Mouse (Mus musculus) forebrain, embryonic 15.5 days (tissue): ENCODE measurements around the gene Slc16a11. TPM values are rescaled to one million over a fixed set of nuclear protein-coding genes. Genes with fewer than 3 reads are reported as not detected.
"Not testable (repeated sequence)": the region's sequence is repeated elsewhere in the genome, so short reads cannot be mapped to it uniquely, and the experiment has no call there.

Experiments
- ATAC-seq: fragments of 200-750 bp; cut with Nextera tagmentation; replicated peaks from 2 replicates; pipeline ENCODE4 v1.8.0; 2017; ENCODE audit warnings: mild to moderate bottlenecking, moderate TSS enrichment, moderate library complexity
- H3K27ac ChIP-seq: fragments of 300-500 bp; sonication (generic); replicated peaks from 2 replicates; pipeline ENCODE4 v1.5.1; 2015; ENCODE audit warnings: mild to moderate bottlenecking, inconsistent platforms
- H3K27me3 ChIP-seq: fragments of 300-500 bp; sonication (generic); 2 replicates; pipeline ENCODE4 v1.6.1; 2015; ENCODE audit warnings: inconsistent platforms
- H3K36me3 ChIP-seq: fragments of 300-500 bp; sonication (generic); 2 replicates; pipeline ENCODE4 v1.6.1; 2015; ENCODE audit warnings: mild to moderate bottlenecking, inconsistent platforms
- H3K4me1 ChIP-seq: fragments of 300-500 bp; sonication (generic); 2 replicates; pipeline ENCODE4 v1.6.1; 2015; ENCODE audit warnings: inconsistent platforms
- H3K4me2 ChIP-seq: fragments of 300-500 bp; sonication (generic); replicated peaks from 2 replicates; pipeline ENCODE4 v1.6.1; 2015; ENCODE audit warnings: mild to moderate bottlenecking, inconsistent platforms
- H3K4me3 ChIP-seq: fragments of 300-500 bp; sonication (generic); 2 replicates; pipeline ENCODE4 v1.5.1; 2015; ENCODE audit warnings: mild to moderate bottlenecking, inconsistent platforms
- H3K9ac ChIP-seq: fragments of 300-500 bp; sonication (generic); replicated peaks from 2 replicates; pipeline ENCODE4 v1.6.1; 2015; ENCODE audit warnings: mild to moderate bottlenecking, inconsistent platforms
- H3K9me3 ChIP-seq: fragments of 300-500 bp; sonication (generic); 2 replicates; pipeline ENCODE4 v1.6.1; 2016; ENCODE audit warnings: inconsistent platforms
- WGBS: fragments of 180-500 bp; shearing (Covaris S2); methylation state at CpG from one replicate; pipeline ENCODE4 v1.1.7; 2015; ENCODE audit warnings: mixed read lengths; 5-methylcytosine and 5-hydroxymethylcytosine counted together
- polyA plus RNA-seq: library from polyadenylated mRNA; unstranded; fragments of >200 nt; fragmentation: Nextera tagmentation; extraction: Ambion mirVana; gene quantifications from 2 replicates; pipeline ENCODE4 v1.2.1, GENCODE M21; 2015

The Slc16a11 gene
- polyA plus RNA-seq, result 3.2 and 3.6 TPM in 2 replicates

DNA sequence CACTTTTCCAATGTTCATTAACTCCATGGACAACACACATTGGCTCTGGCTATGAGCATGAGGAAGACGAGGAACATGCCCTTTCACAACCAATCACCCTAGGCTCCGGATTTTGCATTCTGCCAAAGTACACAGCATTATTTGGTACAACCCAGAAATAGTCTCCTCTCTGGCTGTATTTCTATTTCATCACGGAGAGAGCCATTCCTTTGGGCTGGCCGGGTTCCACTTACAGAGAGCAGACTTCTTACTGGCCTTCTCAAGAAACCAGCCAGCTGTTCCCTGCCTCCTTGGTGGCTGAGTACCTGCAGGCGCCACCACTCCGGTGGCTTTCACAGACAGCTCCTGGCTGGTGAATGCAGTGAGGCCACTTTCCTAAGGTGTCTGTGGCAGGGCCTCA, at the start of gene Slc16a11:
Gene Slc16a11 (plus strand): TSS at position 330 of the 400 bp plus-strand sequence.
- H3K9me3 ChIP-seq, result no peaks in the 10 kb centered on the region

DNA sequence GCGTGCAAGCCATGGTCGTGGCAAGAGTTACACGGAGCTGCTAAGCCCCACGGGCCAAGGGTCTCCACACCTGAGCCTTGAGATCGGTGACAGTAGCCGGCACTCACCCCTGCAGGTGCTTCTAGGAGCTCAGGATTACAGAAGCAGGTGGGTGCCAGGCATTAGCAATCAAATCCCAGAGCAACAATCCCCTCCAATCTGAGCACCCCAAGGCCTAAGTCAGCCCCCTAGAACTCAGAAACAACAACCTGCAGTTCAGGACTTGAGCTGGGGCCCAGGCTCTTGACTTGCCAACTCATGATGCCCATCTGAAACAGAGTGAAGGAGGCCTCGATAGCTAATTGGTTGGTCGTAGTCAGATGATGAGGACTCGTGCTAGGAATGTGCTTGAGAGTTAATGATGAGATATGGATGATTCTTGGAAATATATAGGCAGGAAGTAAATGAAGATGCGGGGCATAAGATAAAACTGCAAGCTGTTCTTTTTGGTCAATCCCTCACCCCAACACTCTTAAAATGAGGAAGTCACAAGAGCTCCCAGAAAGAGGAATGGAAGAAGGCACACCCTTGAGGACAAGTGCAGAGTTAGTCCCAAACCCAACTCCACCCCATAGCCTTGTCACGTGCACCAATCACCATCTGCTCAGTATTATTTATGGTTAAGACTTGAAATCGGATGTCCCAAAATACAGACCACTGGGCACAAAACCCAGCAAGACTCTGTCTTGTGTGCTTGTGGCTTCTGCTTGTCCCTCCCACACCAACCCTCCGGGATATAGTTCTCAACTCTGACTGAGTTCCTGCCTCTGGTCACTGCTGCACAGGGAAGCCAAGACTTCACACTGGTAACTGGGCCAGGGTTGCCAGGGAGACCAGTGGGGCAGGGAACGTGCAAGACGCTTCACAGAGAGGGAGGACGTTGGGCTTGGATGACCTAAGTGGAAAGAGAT, 46.3 kb upstream of the Slc16a11 start:
- no peak overlapping the region for H3K4me2 ChIP-seq
- no peak overlapping the region for H3K9ac ChIP-seq
- no peaks in the 10 kb centered on the region for H3K27me3 ChIP-seq
- H3K9me3 ChIP-seq, result no peaks in the 10 kb centered on the region
- no peak for ATAC-seq
- H3K27ac ChIP-seq, result no peak overlapping the region
- H3K4me1 ChIP-seq, result no peaks in the 10 kb centered on the region
- WGBS, result 72% methylated on average over 16 of the region's 16 CpGs
- H3K36me3 ChIP-seq, result no peaks in the 10 kb centered on the region
- no peak overlapping the region for H3K4me3 ChIP-seq

More for the DNA sequence above, at the start of gene Slc16a11:
- H3K4me2 ChIP-seq, result peak within 1 kb of the TSS; percentile 65
- H3K4me3 ChIP-seq, result peak within 1 kb of the TSS; percentile 39
- H3K27ac ChIP-seq, result no peak within 1 kb of the TSS
- peaks cover 3% of the 10 kb centered on the region; the same call in 1 of the 2 replicates for H3K36me3 ChIP-seq
- peaks cover 18% of the 10 kb centered on the region for H3K4me1 ChIP-seq
- H3K9ac ChIP-seq, result 0 out of 2 replicates have a peak within 1 kb of the TSS, but pooled peaks have one; percentile 41
- no peak for ATAC-seq
- H3K27me3 ChIP-seq, result peaks cover 49% of the 10 kb centered on the region
- WGBS, result 66% methylated on average over 6 of the region's 6 CpGs

DNA sequence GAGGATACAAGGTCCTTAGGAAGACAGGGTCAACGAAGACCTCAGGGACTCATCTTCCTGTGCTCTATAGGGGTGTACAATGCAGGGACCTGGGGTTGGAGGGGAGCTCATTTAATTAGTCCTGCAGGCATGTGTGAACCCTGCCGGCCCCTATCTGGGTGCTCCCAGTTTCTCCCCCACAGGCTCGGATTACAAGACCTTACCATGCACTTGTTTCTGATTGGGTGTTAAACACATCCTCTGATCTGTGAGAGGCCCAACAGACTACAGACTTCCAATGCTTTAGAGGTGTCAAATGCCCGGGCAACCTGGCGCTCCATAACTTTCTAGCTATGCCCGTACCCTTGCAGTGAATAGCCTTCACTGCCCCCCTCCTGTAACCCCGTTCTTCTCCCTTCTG, 44.4 kb upstream of the Slc16a11 start:
- Histone ChIP-seq H3K4me2 (no peak overlapping the region), H3K4me3 (no peak overlapping the region), H3K4me1 (no peaks in the 10 kb centered on the region), H3K36me3 (no peaks in the 10 kb centered on the region), H3K27ac (no peak overlapping the region), H3K27me3 (no peaks in the 10 kb centered on the region), H3K9ac (no peak overlapping the region), H3K9me3 (no peaks in the 10 kb centered on the region)
- WGBS, result 61% methylated on average over 7 of the region's 7 CpGs
- ATAC-seq, result no peak

DNA sequence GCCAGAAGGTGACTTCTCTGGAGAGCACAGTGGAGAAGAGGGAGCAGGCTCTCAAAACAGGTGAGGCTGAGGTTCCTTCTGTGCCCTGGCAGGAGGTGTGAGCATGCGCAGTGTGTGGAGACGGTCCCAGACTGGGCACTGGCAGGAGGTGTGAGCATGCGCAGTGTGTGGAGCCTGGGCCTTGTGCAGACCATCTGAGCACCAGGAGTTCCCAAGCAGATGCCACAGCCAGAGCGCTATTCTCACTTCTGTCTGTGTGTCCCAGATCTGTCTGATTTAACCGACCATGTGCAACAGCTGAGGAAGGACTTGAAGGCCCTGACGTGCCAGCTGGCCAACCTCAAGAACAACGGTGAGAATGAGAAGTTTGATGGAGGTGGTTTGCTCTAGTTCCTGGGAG, 43.1 kb upstream of the Slc16a11 start:
- H3K9me3 ChIP-seq, H3K36me3 ChIP-seq, H3K27me3 ChIP-seq, H3K9ac ChIP-seq, H3K4me1 ChIP-seq, ATAC-seq, H3K27ac ChIP-seq, H3K4me2 ChIP-seq, H3K4me3 ChIP-seq: not testable (repeated sequence)
- WGBS, result 90% methylated on average over 7 of the region's 7 CpGs

DNA sequence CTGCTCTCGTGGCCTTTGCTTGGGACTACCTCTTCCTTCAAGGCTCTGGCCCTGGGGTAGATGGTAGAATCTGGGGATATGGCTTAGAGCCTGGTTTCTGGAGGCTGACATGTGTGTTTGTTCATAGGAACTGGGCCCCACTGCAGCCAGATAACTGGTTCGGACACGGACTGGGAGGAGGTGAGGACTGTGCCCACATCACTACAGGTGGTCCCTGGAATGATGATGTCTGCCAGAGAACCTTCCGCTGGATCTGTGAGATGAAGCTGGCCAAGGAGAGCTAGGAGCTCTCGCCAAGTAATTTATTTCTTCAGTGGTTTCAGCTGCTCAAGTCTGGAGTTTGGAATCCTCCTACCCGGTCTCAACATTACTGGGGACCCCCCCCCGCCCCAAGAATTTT, 42.3 kb upstream of the Slc16a11 start:
- H3K36me3 ChIP-seq, result no peaks in the 10 kb centered on the region
- H3K4me3 ChIP-seq, result no peak overlapping the region
- no peaks in the 10 kb centered on the region for H3K4me1 ChIP-seq
- no peaks in the 10 kb centered on the region for H3K9me3 ChIP-seq
- H3K9ac ChIP-seq, result no peak overlapping the region
- no peaks in the 10 kb centered on the region for H3K27me3 ChIP-seq
- no peak overlapping the region for H3K27ac ChIP-seq
- ATAC-seq, result no peak
- 76% methylated on average over 7 of the region's 7 CpGs for WGBS
- no peak overlapping the region for H3K4me2 ChIP-seq

DNA sequence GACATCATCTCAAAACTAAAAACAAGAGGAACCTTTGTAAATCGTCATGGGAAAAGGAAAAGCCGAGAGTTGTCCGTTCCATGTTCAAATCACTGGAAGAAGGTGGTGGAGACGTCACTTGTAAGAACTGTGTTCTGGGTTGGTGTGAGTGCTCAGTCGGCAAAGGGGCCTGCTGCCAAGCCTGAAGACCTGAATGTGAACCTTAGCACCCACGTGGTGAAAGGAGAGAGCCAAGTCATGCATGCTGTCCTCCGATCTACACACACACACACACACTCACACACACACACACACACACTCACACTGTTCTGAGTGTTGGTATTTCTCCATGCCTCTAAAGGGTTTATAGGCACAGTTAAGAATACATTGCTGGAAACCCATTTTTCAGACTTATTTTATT, 41.4 kb upstream of the Slc16a11 start:
- H3K4me2 ChIP-seq, result no peak overlapping the region
- H3K27me3 ChIP-seq, result no peaks in the 10 kb centered on the region
- no peak overlapping the region for H3K9ac ChIP-seq
- 82% methylated on average over 7 of the region's 7 CpGs for WGBS
- H3K27ac ChIP-seq, result no peak overlapping the region
- ATAC-seq, result no peak
- H3K4me3 ChIP-seq, result no peak overlapping the region
- no peaks in the 10 kb centered on the region for H3K4me1 ChIP-seq
- no peaks in the 10 kb centered on the region for H3K36me3 ChIP-seq
- H3K9me3 ChIP-seq, result no peaks in the 10 kb centered on the region

DNA sequence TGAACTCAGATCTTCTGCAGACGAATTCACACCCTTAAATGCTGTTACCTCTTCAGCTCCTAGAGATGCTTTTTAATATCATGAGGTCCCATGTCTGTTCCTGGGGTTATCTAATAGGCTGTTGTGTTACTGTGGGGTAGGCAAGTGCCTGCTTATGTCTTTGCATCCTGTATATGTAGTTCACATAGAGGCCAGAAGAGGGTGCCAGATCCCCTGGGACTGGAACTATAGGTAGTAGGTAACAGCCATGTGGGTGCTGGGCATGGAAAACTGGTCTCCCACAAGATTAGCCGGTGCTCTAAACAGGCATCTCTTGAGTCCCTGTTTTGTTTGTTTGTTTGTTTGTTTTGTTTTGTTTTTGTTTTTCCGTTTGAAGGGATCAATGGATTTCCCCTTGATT, 40.7 kb upstream of the Slc16a11 start:
- no peak overlapping the region for H3K9ac ChIP-seq
- WGBS, result 49% methylated on average over 3 of the region's 3 CpGs
- no peaks in the 10 kb centered on the region for H3K4me1 ChIP-seq
- H3K27me3 ChIP-seq, result no peaks in the 10 kb centered on the region
- H3K9me3 ChIP-seq, result no peaks in the 10 kb centered on the region
- H3K36me3 ChIP-seq, result no peaks in the 10 kb centered on the region
- ATAC-seq, result no peak
- no peak overlapping the region for H3K27ac ChIP-seq
- no peak overlapping the region for H3K4me2 ChIP-seq
- H3K4me3 ChIP-seq, result no peak overlapping the region

DNA sequence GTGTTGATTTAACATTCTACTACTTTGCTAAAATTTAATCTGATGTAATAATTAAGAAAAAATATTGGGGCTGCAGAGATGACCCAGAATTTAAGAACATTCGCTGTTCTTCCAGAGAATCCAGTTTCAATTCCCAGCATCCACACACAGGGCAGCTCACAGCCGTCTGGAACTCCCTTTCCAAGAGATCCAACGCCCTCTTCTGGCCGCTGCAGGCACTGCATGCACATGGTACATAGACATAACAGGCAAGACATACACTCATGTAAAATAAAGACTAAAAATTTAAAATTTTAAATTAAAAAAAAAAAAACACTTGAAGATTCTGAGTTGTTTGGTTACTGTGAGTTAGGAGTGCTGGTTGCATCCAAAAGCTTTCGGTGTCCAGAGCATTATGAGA, 40.3 kb upstream of the Slc16a11 start:
- WGBS, result 52% methylated on average over 5 of the region's 5 CpGs
- H3K4me2 ChIP-seq, result no peak overlapping the region
- H3K27me3 ChIP-seq, result no peaks in the 10 kb centered on the region
- H3K4me1 ChIP-seq, result no peaks in the 10 kb centered on the region
- ATAC-seq, result no peak
- no peak overlapping the region for H3K4me3 ChIP-seq
- no peak overlapping the region for H3K27ac ChIP-seq
- H3K9me3 ChIP-seq, result no peaks in the 10 kb centered on the region
- H3K9ac ChIP-seq, result no peak overlapping the region
- H3K36me3 ChIP-seq, result no peaks in the 10 kb centered on the region

DNA sequence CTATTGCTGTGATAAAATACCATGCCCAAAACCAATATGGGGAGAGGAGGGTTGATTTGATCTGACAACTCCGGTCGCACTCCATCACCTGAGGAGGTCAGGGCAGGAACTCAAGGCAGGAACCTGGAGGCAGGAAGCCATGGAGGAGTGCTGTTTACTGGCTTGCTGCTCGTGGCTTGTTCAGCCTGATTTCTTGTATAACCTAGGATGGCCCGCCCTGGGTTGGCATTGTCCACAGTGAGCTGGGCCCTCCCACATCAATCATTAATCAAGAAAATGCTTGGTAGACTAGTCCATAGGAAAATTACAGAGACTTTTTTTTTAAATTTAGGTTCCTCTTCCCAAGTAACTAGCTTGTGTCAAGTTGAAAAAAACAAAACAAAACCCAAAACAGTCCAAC, 38.1 kb upstream of the Slc16a11 start:
- H3K27ac ChIP-seq, result no peak overlapping the region
- no peak overlapping the region for H3K9ac ChIP-seq
- ATAC-seq, result no peak

DNA sequence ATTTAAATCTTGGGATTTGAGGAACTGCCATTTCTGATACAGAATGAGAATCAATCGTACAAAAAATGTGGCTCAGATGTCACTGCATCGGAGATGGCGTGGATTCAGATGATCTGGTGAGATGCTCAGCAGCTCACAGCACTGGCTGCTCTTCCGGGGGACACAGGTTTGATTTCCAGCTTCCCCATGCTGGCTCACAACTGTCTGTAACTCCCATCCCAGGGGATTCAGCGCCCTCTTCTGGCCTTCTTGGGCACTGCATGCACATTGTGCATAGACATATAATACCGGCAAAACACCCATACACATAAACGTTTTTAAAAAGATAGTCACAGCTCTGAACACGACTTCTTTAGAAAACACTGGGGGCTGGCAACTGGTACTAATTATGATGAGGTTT, 34.9 kb upstream of the Slc16a11 start:
- no peak for ATAC-seq

More for the DNA sequence above, 38.1 kb upstream of the Slc16a11 start:
- Histone ChIP-seq H3K4me3 (no peak overlapping the region), H3K27me3 (no peaks in the 10 kb centered on the region), H3K4me2 (no peak overlapping the region), H3K36me3 (no peaks in the 10 kb centered on the region), H3K9me3 (no peaks in the 10 kb centered on the region), H3K4me1 (no peaks in the 10 kb centered on the region)
- 87% methylated on average over 4 of the region's 4 CpGs for WGBS

DNA sequence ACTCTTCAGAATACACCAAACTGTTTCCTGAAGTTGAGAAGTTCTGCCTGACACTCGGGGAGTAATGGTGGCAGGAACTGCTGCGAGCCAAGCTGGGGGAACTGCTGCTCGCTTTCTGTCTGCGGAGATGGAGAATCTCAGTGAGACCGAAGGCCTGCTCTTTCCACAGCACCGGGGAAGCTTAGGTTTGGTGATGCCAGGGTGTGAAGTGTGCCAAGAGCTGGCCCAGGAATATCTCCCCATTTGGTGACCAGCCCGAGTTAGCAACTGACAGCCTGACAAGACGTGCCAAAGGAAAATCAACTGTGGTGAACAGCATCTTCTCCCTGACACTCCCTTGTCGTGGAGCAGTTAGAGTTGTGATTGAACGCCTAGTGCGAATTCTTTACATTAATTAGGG, 34.2 kb upstream of the Slc16a11 start:
- Histone ChIP-seq H3K36me3 (no peaks in the 10 kb centered on the region), H3K9ac (no peak overlapping the region), H3K4me2 (no peak overlapping the region), H3K4me1 (no peaks in the 10 kb centered on the region), H3K27ac (no peak overlapping the region), H3K9me3 (no peaks in the 10 kb centered on the region), H3K27me3 (no peaks in the 10 kb centered on the region), H3K4me3 (no peak overlapping the region)
- no peak for ATAC-seq
- 82% methylated on average over 11 of the region's 11 CpGs for WGBS

More for the DNA sequence above, 34.9 kb upstream of the Slc16a11 start:
- Histone ChIP-seq H3K27me3 (no peaks in the 10 kb centered on the region), H3K27ac (no peak overlapping the region), H3K4me3 (no peak overlapping the region), H3K4me2 (no peak overlapping the region), H3K36me3 (no peaks in the 10 kb centered on the region), H3K9ac (no peak overlapping the region), H3K9me3 (no peaks in the 10 kb centered on the region), H3K4me1 (no peaks in the 10 kb centered on the region)
- 74% methylated on average over 8 of the region's 8 CpGs for WGBS

DNA sequence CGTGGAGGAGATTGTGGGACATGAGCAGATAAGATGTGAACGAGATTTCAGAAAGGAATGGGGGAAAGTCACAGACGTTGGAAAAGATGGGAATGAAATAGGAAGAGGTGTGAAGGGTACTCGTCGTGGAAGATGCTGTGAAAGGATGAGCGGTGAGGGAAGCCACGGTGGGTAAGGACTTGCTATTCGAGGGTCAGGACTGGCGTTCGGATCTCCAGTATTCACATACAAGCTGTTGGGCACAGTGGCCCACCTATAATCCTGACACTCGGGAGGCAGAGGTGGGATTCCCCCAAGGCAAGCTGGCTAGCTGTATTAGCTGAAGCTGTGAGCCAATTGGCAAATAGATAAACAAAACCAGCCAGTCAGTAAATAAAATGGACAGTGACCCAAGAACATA, 33.8 kb upstream of the Slc16a11 start:
- Histone ChIP-seq H3K36me3 (no peaks in the 10 kb centered on the region), H3K4me3 (no peak overlapping the region), H3K9me3 (no peaks in the 10 kb centered on the region), H3K27me3 (no peaks in the 10 kb centered on the region), H3K27ac (no peak overlapping the region), H3K4me1 (no peaks in the 10 kb centered on the region), H3K9ac (no peak overlapping the region), H3K4me2 (no peak overlapping the region)
- WGBS, result 77% methylated on average over 11 of the region's 11 CpGs
- ATAC-seq, result no peak
